Mouse (Mus musculus) retina, adult 2 months (tissue): ENCODE measurements at regions not wholly inside any gene's neighbourhood (a gene's known extent, or its start where the extent isn't known, plus 50 kb on each side); places are given as distances from the start of the nearest gene placed in this dataset.

Experiments used
- DNase-seq: peaks from one replicate; pipeline ENCODE4 v3.0.0-alpha.2; 2012; ENCODE audit warnings: low read depth, low spot score

DNA sequence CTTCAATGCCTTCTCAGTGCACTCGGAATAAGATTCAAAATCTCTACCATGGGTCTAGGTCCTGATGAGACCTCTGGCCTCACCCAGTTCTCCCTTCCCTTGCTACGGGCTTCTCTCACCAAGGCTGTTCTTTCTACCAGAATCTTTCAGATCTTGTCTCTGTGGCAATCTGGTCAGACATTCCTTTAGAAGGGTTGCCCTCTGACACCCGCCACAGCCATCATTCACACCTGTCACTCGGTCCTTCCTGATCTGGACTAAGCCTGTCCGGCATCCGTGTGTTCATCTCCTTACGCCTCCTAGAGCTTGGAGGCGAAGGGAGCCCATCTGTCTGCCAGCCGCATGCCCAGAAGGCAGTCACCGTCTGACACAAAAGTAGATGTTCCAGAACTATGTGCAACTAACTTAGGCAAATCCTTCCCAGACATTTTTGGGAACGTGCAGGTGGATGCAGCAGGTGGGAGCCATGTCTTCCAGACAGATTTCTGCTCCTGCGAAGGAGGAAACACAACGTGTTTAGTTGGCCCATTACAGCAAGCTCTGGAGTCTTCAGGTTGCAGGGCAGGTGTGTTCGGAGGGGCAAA lies 77.7 kb downstream of the Fam76b start:
- no peak for DNase-seq

GRCm38 (mm10) chr9:13906736-13907135 lies 79.2 kb downstream of the Fam76b start:
- DNase-seq = no peak

- DNase-seq = no peak
Measured at GRCm38 (mm10) chr9:13909604-13910003, 82.1 kb downstream of the Fam76b start.

GRCm38 (mm10) chr9:13910091-13910490 lies 82.6 kb downstream of the Fam76b start:
- no peak for DNase-seq

- DNase-seq = no peak
Measured at GRCm38 (mm10) chr9:13913459-13913858, 85.9 kb downstream of the Fam76b start.

DNA sequence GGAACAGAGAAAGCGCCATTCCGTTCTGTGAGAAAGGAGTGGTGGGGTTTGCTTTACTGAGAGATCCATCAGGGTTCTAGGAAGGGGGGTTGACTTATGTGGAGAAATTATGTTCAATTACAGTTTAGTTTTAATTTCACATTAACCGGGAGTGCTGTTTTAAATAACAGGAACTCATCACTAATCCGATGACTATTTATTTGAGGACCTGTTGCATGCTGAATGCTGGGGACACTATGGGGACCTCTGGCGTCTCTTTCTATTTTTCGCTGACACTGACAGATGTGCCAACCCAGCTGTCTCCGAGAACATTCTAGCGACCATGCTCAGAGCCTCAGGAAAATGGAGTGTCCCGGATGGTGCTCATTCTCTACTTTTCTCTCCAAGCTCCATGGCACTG lies 86.6 kb downstream of the Fam76b start:
- no peak for DNase-seq

DNA sequence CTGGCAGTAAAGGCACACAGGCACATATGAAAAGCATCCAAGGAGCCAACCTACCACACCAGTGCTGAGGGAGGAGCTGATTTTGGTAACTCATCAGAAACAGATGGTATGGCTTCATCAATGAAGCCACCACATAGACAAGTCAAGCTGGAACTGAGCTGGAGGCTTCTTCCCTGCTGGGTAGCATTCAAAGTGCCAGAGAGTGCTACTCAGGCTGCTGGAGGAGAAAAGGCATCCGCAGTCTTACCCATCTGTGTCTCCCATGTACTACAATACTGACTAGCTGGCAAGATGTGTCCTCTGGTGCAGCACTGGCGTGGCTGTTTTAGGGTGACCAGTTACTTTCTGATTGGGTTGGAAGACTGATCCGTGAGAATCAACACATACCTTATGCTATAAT lies 87.3 kb downstream of the Fam76b start:
- no peak for DNase-seq

DNA sequence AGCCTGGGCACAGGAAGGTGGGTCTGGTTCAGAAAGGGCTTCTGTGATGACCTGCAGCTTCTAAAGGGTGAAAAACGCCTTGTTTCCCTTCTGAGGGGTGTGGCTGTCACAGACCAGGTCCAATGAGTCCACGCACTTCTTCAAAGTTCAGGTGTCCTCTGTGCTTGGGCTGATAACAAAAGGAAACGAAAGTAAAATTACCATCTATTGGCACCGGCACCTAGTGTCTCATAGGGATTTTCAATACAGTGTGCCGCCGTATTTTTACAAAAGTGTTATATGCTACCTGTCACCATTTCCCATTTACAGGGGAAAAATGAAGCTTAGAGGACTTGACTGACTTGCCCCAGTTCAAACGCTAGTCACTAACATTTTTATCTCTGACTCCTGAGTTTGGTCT lies 89.3 kb downstream of the Fam76b start:
- no peak for DNase-seq

DNA sequence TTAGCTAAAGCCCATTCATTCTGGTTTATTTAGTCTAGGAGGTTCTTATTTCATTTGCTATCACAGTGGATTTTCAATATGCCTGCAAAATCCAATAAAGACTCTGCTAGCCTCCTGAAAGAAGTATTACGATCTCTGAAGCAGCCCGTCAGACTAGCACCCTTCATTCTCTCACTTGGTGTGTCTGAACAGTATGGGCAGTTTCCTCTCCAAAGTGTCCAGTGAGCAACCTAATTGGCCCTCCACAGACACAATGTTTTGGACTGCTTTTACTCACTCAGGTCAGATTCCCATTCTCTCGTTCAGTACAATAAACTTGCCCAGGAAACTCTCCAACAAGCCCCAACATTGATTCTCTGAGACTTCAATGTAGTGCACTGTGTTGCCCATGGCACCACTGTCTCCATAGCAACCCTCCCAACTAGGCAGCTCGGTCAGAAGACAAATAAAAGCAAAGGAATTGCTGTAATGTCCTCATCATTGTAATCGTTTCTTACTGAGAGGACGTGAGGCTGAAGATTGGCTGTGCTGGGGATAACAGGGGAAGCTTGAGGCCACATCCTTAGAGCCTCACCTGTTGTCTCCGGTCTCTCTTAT lies 91.2 kb downstream of the Fam76b start:
- no peak for DNase-seq

DNA sequence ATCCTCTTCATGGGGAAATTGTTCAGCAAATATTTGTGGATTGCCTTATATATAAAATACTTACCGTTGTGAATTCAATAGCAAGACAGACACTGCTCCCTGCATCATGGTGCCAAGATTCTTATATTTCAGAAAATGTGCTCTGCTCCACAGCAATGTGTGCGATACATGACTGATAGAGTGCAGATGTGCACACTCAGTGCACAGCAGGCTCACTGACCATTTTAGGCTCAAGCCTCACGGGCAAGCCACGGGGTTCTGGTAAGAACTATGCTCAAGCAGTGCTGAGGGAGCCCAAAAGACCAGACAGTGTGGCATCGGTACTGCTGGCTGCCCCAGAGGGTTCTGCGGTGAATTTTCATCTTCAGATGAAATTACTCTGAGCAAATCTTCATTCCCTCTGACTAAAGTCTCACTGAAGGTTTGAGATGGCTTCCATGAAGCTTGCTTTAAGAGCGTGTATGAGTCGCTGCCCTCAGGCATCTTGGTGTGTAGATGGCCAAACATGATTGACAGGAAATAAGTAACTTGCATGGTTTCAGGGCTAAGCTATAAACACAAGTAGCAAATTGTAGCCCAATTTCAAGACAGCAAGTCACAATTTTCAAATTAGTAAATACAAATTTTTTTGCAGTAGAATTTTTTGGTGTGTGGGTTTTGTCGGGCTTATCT lies 92.4 kb downstream of the Fam76b start:
- no peak for DNase-seq

- DNase-seq = no peak
Measured at GRCm38 (mm10) chr9:13920623-13921022, 93.1 kb downstream of the Fam76b start.

DNA sequence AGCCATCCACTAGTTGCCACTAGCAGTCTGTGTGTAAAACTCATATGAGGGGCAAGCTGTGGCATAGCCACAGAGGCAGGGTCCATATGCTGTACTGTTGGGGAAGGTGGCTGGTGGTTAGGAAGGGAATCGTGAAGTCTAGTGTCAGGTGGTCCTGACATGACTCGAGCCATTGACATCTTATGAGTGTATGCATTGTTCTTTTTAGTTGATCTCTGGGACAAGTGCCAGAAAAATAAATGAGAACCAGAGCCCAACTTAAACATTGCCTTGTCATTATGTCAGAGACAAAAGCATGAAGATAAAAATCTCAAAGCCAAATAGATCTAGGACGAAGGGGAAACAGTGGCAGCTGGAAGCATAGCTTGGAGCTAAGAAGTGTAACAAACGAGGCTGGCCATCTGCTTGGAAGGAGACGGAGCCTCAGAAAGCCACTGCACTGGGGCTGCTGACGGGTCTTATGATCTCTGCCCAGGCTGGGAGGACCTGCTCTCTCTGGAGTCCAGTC lies 104.5 kb downstream of the Fam76b start:
- no peak for DNase-seq

GRCm38 (mm10) chr9:13933404-13933803 lies 105.9 kb downstream of the Fam76b start:
- DNase-seq = no peak

- no peak for DNase-seq
Measured at GRCm38 (mm10) chr9:13937301-13937700, 109.8 kb downstream of the Fam76b start.

DNA sequence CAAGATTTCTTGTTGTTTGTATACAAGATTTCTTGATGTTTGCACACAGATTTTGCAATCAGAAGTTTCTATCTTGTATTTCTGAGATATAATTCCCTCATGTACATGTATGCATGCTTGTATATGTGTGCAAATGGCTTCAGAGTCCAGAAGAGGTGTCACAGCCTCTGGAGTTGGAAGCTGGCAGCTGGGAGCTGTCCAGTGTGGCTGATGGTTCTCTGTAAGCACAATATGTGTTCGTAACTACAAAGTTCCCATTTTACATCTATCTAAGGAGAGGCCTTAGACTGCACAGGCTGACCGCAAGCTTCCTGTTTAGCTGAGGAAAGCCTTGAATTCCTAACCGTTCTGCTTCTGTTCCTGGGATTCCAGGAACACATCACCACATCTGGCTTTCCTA lies 119.0 kb downstream of the Fam76b start:
- no peak for DNase-seq

DNA sequence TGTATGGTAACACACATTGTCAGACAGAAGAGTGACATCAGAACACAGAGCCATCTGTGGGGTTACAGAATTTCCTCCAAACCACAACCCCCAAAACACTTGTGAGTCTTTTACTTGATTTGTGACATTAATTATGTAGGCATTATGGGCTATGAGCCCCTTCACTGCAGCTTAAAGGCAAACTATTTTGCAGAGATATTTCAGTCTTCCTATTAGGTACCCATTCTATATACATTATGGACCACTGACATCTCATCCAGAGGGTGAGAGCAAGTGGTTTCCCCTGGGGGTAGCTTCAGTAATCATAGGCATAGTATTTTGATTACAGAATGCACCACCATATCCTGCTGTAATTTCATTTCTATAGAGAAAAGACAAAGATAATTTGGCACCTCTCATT lies 124.6 kb downstream of the Fam76b start:
- no peak for DNase-seq

GRCm38 (mm10) chr9:13963140-13963763 lies 135.7 kb downstream of the Fam76b start:
- DNase-seq = peak; percentile 36

DNA sequence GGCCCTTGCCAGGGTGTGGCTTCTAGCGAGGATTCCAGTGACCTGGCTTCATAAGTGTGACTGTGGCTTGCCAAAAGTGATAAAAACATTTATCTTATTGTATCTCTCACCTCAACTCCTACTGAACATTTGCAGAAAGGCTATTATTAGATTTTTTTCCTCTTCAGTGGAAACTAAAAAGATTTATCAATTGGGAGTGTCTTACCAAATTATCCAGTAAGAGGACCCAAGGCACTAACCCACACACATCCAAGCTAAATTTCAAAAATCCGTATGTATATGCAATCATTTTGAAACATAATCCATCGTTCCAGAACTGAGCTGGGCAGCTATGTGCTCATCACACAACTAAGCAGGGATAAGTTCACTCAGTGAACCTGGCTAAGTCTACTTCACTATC lies 136.3 kb downstream of the Fam76b start:
- DNase-seq = no peak

DNA sequence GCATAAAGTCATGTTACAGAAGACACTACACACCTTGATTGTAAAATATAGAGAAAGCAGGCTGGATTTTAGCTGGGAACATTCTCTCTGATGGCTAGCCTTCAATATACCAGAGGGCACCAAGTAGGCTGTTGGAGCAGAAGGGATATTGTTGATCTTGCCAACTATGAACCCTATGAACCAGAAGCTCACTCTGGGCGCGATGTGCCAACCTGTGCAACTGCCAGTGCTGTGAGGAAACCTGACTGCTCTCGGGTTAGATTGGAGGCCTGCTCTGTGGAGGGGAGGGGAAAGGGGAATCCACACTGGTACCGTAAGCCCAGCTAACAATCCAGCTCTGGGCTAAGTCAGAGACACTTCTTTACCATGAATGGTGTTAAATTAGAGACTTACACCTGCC lies 136.7 kb downstream of the Fam76b start:
- no peak for DNase-seq

- DNase-seq = no peak
Measured at GRCm38 (mm10) chr9:13966212-13966611, 138.7 kb downstream of the Fam76b start.

DNA sequence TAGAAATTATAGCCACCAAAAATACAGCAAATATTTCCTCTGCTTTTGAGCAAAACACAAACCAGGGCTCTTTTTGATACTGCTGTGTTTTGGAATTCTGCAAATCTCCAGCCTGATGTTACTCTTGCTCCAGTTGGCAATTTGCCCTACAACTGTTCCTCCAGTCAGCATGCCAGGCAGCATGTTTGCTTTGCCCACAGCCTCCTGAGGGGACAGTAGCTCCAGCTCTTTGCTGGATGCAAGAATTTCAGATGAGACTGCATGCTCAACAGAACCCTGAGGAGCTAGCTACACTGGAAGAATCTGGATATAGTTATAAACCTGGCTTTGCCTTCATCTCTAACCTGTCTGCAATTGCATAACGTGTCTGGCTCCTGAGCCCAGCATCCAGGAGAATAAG lies 141.7 kb downstream of the Fam76b start:
- DNase-seq = peak; percentile 34

DNA sequence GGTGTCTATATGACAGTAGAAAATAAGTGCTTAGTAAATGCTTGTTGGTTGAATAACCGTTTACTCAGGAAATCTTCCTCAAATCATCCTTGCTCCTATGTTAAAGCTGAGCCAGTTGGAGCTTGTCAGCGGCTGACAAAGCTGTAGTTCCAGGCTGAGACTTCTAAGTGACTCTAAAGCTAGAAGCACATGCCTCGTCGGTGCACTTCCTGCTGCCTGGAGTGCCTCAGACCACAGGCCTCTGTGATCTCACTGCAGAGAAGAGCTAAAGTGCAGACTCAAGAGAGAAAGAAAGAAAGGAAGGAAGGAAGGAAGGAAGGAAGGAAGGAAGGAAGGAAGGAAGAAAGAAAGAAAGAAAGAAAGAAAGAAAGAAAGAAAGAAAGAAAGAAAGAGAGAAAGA lies 146.1 kb downstream of the Fam76b start:
- no peak for DNase-seq

DNA sequence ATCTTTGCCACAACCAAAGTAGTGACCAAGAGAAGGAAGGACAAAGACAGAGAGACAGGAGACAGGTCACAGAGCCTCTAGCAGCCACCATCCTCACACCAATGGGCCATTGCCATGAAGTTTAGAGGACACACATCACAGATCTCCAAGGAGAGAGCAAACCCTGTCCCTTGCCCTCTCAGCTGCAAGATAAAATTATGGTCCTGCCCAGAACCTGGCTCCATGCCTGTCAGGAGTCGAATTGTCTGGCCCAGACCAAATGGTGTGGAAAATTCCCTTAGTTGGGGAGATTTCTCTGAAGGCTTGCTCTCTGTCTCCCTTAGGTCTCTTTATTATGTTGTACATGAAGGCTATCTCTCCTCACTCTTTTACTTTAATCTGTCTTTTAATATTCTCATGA lies 147.4 kb downstream of the Fam76b start:
- no peak for DNase-seq
